Mouse (Mus musculus) urinary bladder, adult 2 months (tissue): ENCODE data around the gene Cd1d1. TPM values are rescaled to one million over a fixed set of nuclear protein-coding genes. Genes with fewer than 3 reads are reported as not detected.
"Not testable (repeated sequence)": the region's sequence is repeated elsewhere in the genome, so short reads cannot be mapped to it uniquely, and the experiment has no call there.

Experiments
- DNase-seq: peaks from one replicate; pipeline ENCODE4 v3.0.0; 2022; ENCODE audit warnings: low spot score
- polyA plus RNA-seq: library from polyadenylated mRNA; depleted of rRNA; stranded (reverse); fragments of >200 nt; gene quantifications from 2 replicates; pipeline ENCODE4 v1.2.3, GENCODE M21; 2012; rRNA removed

Cd1d1 gene
- polyA plus RNA-seq: 9.1 and 15.5 TPM in 2 replicates

GRCm38 (mm10) chr3:86999415-86999740, at the start of gene Cd1d1:
Gene Cd1d1 (minus strand): TSS chr3:86999441.
- no peak for DNase-seq

- DNase-seq: no peak
Observed at GRCm38 (mm10) chr3:87047801-87048200, 48.6 kb upstream of the Cd1d1 start.

GRCm38 (mm10) chr3:87041733-87042132, 42.5 kb upstream of the Cd1d1 start:
- DNase-seq: no peak

- no peak for DNase-seq
Observed at GRCm38 (mm10) chr3:87038500-87038899, 39.3 kb upstream of the Cd1d1 start.

- no peak for DNase-seq
Observed at GRCm38 (mm10) chr3:87034061-87034460, 34.8 kb upstream of the Cd1d1 start.

GRCm38 (mm10) chr3:87033357-87033756, 34.1 kb upstream of the Cd1d1 start:
- DNase-seq: peak; percentile 58

- DNase-seq: no peak
Observed at GRCm38 (mm10) chr3:87030855-87031254, 31.6 kb upstream of the Cd1d1 start.

GRCm38 (mm10) chr3:87017707-87018106, 18.5 kb upstream of the Cd1d1 start:
- no peak for DNase-seq

GRCm38 (mm10) chr3:87017001-87017400, 17.8 kb upstream of the Cd1d1 start:
- DNase-seq: no peak

- no peak for DNase-seq
Observed at GRCm38 (mm10) chr3:87015931-87016330, 16.7 kb upstream of the Cd1d1 start.

- DNase-seq: not testable (repeated sequence)
Observed at GRCm38 (mm10) chr3:87012406-87012805, 13.2 kb upstream of the Cd1d1 start.

GRCm38 (mm10) chr3:87008281-87008680, 9.0 kb upstream of the Cd1d1 start:
- DNase-seq: not testable (repeated sequence)

GRCm38 (mm10) chr3:87000676-87001075, 1.4 kb upstream of the Cd1d1 start:
- DNase-seq: no peak

GRCm38 (mm10) chr3:87000051-87000450, 810 bp upstream of the Cd1d1 start:
- no peak for DNase-seq

GRCm38 (mm10) chr3:86998433-86999414, 517 bp downstream of the Cd1d1 start:
- peak; percentile 49 for DNase-seq

- no peak for DNase-seq
Observed at GRCm38 (mm10) chr3:86996111-86996510, 3.1 kb downstream of the Cd1d1 start.

- DNase-seq: no peak
Observed at GRCm38 (mm10) chr3:86995381-86995780, 3.9 kb downstream of the Cd1d1 start.

- not testable (repeated sequence) for DNase-seq
Observed at GRCm38 (mm10) chr3:86986969-86987368, 12.3 kb downstream of the Cd1d1 start.

GRCm38 (mm10) chr3:86986490-86986889, 12.8 kb downstream of the Cd1d1 start:
- no peak for DNase-seq

- DNase-seq: no peak
Observed at GRCm38 (mm10) chr3:86983382-86983781, 15.9 kb downstream of the Cd1d1 start.

- no peak for DNase-seq
Observed at GRCm38 (mm10) chr3:86976546-86976945, 22.7 kb downstream of the Cd1d1 start.

- no peak for DNase-seq
Observed at GRCm38 (mm10) chr3:86975150-86975549, 24.1 kb downstream of the Cd1d1 start.

GRCm38 (mm10) chr3:86962665-86963435, 36.4 kb downstream of the Cd1d1 start:
- DNase-seq: no peak
